Mouse (Mus musculus) mouse embryonic stem cell (cell line): ENCODE results near the gene Cd38.

Experiments used
- in situ Hi-C, 2 experiments: fragments of 300-500 bp; cut with MboI; formaldehyde crosslinking; loops; 1 replicate in 1 of 2; 3 replicates in 1 of 2; pipeline ENCODE4 v1.14.3; 2019 to 2020; ENCODE audit warnings: low sequenced_read_pairs in 2 of 2, low pct_unique_long_range_greater_than_20kb in 1 of 2, mixed read lengths in 1 of 2; ENCODE audit not compliant: unreplicated experiment in 1 of 2

Cd38 gene

GRCm38 (mm10) chr5:43853096-43853867 is 15.1 kb upstream of the Cd38 start:
- in situ Hi-C loops: no loop called here

GRCm38 (mm10) chr5:43853868-43854488 is 14.4 kb upstream of the Cd38 start:
- in situ Hi-C loops: no loop called here

GRCm38 (mm10) chr5:43855769-43856168 is 12.6 kb upstream of the Cd38 start:
- in situ Hi-C loops: no loop called here

GRCm38 (mm10) chr5:43859663-43860062 is 8.7 kb upstream of the Cd38 start:
- in situ Hi-C loops: no loop called here

- in situ Hi-C loops: no loop called here
Observed at GRCm38 (mm10) chr5:43860096-43860495, 8.3 kb upstream of the Cd38 start.

- in situ Hi-C loops: no loop called here
Observed at GRCm38 (mm10) chr5:43860670-43861431, 7.5 kb upstream of the Cd38 start.

GRCm38 (mm10) chr5:43863642-43864041 is 4.7 kb upstream of the Cd38 start:
- in situ Hi-C loops: no loop called here

- in situ Hi-C loops: no loop called here
Observed at GRCm38 (mm10) chr5:43865316-43865715, 3.0 kb upstream of the Cd38 start.

GRCm38 (mm10) chr5:43868711-43869600 is 603 bp downstream of the Cd38 start:
- in situ Hi-C loops: no loop called here

GRCm38 (mm10) chr5:43871845-43872244 is 3.5 kb downstream of the Cd38 start:
- in situ Hi-C loops: no loop called here

GRCm38 (mm10) chr5:43872652-43873051 is 4.3 kb downstream of the Cd38 start:
- in situ Hi-C loops: no loop called here

- in situ Hi-C loops: no loop called here
Observed at GRCm38 (mm10) chr5:43882034-43882433, 13.7 kb downstream of the Cd38 start.

GRCm38 (mm10) chr5:43885060-43885820 is 16.9 kb downstream of the Cd38 start:
- in situ Hi-C loops: no loop called here

- in situ Hi-C loops: loop anchor here in 1 of 2 experiments (10.0 kb wide), 1 partner anchor 48 kb away; no protein-coding TSS in a partner anchor
Observed at GRCm38 (mm10) chr5:43892386-43892785, 24.0 kb downstream of the Cd38 start.

GRCm38 (mm10) chr5:43894113-43894512 is 25.8 kb downstream of the Cd38 start:
- in situ Hi-C loops: loop anchor here in 1 of 2 experiments (10.0 kb wide), 1 partner anchor 49 kb away; no protein-coding TSS in a partner anchor

- in situ Hi-C loops: loop anchor here in 1 of 2 experiments (10.0 kb wide), 1 partner anchor 51 kb away; no protein-coding TSS in a partner anchor
Observed at GRCm38 (mm10) chr5:43895931-43896330, 27.6 kb downstream of the Cd38 start.

- in situ Hi-C loops: no loop called here
Observed at GRCm38 (mm10) chr5:43904685-43905084, 36.3 kb downstream of the Cd38 start.

GRCm38 (mm10) chr5:43909213-43909612 is 40.9 kb downstream of the Cd38 start:
- in situ Hi-C loops: no loop called here
